In genomic region chr5:45292383-45292782, GRCm38 (mm10) we compare ENCODE assay signal across 8 mouse cellular contexts.
DNase-seq lines count a peak whose midpoint lies in the region; ATAC-seq and TF ChIP-seq lines count a peak whose summit lies in the region.

No protein-coding gene starts in this region.

- TF ChIP-seq CTCF in thymus, adult 2 months (IDR thresholded peaks at IDR 0.05; ENCODE audit: borderline replicate concordance, control insufficient read depth, extremely low read depth, insufficient read depth, low read length, poor library complexity): no peak

- 51% methylated on average over 1 of the region's 1 CpGs for WGBS in liver, embryonic 13.5 days (ENCODE audit: insufficient replicate concordance)
- 70% methylated on average over 1 of the region's 1 CpGs for WGBS in thymus, adult 2 months

- DNase-seq in testis, postnatal 14 days (ENCODE audit: low spot score): peak; percentile 14
- no peak for DNase-seq in testis, postnatal 10 days (ENCODE audit: low spot score)
- peak; percentile 64 for DNase-seq in heart, postnatal 25 days (ENCODE audit: low spot score)
- DNase-seq in liver, embryonic 13.5 days: peak; percentile 1
- peak; percentile 15 for DNase-seq in yolk sac, embryonic 10.5 days (ENCODE audit: low spot score)
- DNase-seq in thymus, postnatal 25 days: no peak
- no peak for DNase-seq in thymus, adult 2 months
- DNase-seq in thymus, postnatal 10 days (ENCODE audit: low spot score in 2 of 2): no peak

- no peak overlapping the region for H3K4me2 ChIP-seq in liver, embryonic 13.5 days

- no peaks in the 10 kb centered on the region for H3K36me3 ChIP-seq in liver, embryonic 13.5 days
- H3K36me3 ChIP-seq in thymus, adult 2 months (ENCODE audit: control insufficient read depth, insufficient read depth, low read length): no peaks in the 10 kb centered on the region

- no peak overlapping the region for H3K4me3 ChIP-seq in liver, embryonic 13.5 days (replicated peaks)
- H3K4me3 ChIP-seq in thymus, adult 2 months (ENCODE audit: control insufficient read depth, insufficient read depth, low read length): no peak overlapping the region

- H3K9me3 ChIP-seq in liver, embryonic 13.5 days (replicated peaks): no peaks in the 10 kb centered on the region

- peaks cover 7% of the 10 kb centered on the region; the same call in 1 of the 2 replicates for H3K4me1 ChIP-seq in liver, embryonic 13.5 days (replicated peaks)
- no peaks in the 10 kb centered on the region for H3K4me1 ChIP-seq in thymus, adult 2 months (replicated peaks; ENCODE audit: control insufficient read depth, insufficient read depth, low read length)

- H3K27ac ChIP-seq in liver, embryonic 13.5 days: no peak overlapping the region
- H3K27ac ChIP-seq in thymus, adult 2 months (ENCODE audit: control insufficient read depth, insufficient read depth, low read length): no peak overlapping the region

- peak; percentile 55; the same call in 1 of the 2 replicates for ATAC-seq in liver, embryonic 13.5 days (ENCODE audit: low read depth)

- H3K9ac ChIP-seq in liver, embryonic 13.5 days: no peak overlapping the region

- TF ChIP-seq POLR2A in thymus, adult 2 months (IDR thresholded peaks at IDR 0.05; ENCODE audit: control insufficient read depth, extremely low read depth, insufficient read depth, low read length, poor library complexity): no peak

- intact Hi-C loops in heart, postnatal 25 days (cut with DNase I): no loop called here

- H3K27me3 ChIP-seq in liver, embryonic 13.5 days: no peaks in the 10 kb centered on the region
- no peaks in the 10 kb centered on the region for H3K27me3 ChIP-seq in thymus, adult 2 months (ENCODE audit: control insufficient read depth, insufficient read depth, low read length)

Comparison
In these comparisons a context has a peak if more than half of its experiments do, and no peak if none do; other contexts are left out.
1. DNase-seq: peak in testis, postnatal 14 days (single experiment), heart, postnatal 25 days (single experiment), liver, embryonic 13.5 days (single experiment) and yolk sac, embryonic 10.5 days (single experiment); none in testis, postnatal 10 days (single experiment), thymus, postnatal 25 days (single experiment), thymus, adult 2 months (single experiment) and thymus, postnatal 10 days (0 of 2).